Comparison of ENCODE assay signal across 10 mouse cellular contexts in the genomic region with DNA sequence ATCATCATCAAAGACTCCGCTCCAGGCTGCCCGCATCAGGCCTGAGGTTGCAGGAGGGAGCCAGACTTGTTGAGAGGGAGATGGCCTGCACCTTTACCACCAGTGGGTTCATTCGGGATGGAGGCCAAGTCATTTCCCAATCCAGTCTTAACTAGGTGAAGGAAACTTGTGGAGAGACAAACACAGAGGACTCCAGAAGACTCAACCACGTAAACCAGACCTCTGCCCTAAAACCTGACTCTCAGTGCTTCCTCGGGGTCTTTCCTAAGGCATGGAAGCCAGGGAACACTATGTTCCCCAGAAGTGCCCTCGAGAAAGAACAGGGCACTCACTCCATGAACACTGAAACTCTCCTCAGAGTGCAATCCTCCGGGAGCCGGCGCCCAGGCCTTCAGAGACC. TPM values are rescaled to one million over a fixed set of nuclear protein-coding genes. Genes with fewer than 3 reads are reported as not detected.
DNase-seq lines count a peak whose midpoint lies in the region; ATAC-seq and TF ChIP-seq lines count a peak whose summit lies in the region.
"Had no signal": no experiment of that assay in that cellular context is flagged by ENCODE, and none has a peak within 500 bp of the region (broad histone marks: within the 10 kb centered on the region; RNA-seq: fewer than 3 reads in every experiment).

No protein-coding gene starts in this region.

- no peak overlapping the region for H3K9ac ChIP-seq in intestine, embryonic 15.5 days
- H3K9ac ChIP-seq in intestine, postnatal 0 days (ENCODE audit: low read depth, low read length), result no peak overlapping the region
- peak overlapping the region; percentile 93 for H3K9ac ChIP-seq in MEL (ENCODE audit: control insufficient read depth, low read depth, low read length, poor library complexity, severe bottlenecking)
- H3K9ac ChIP-seq in forebrain, embryonic 13.5 days, result peak overlapping the region; percentile 80; the same call in 1 of the 2 replicates
- no peak overlapping the region for H3K9ac ChIP-seq in midbrain, embryonic 12.5 days (replicated peaks)

- peak overlapping the region; percentile 90 for H3K4me2 ChIP-seq in intestine, embryonic 15.5 days (replicated peaks)
- H3K4me2 ChIP-seq in intestine, postnatal 0 days (replicated peaks; ENCODE audit: low read depth), result no peak overlapping the region
- H3K4me2 ChIP-seq in forebrain, embryonic 13.5 days, result peak overlapping the region; percentile 95
- no peak overlapping the region; the same call in 1 of the 2 replicates for H3K4me2 ChIP-seq in midbrain, embryonic 12.5 days (replicated peaks)

- H3K79me2 ChIP-seq in MEL (ENCODE audit: control insufficient read depth, insufficient read depth, low read length, poor library complexity), result peaks cover 74% of the 10 kb centered on the region

- no peaks in the 10 kb centered on the region for H3K27me3 ChIP-seq in intestine, embryonic 15.5 days (replicated peaks)
- no peaks in the 10 kb centered on the region for H3K27me3 ChIP-seq in intestine, postnatal 0 days (replicated peaks; ENCODE audit: control insufficient read depth, insufficient read depth, low read length)
- H3K27me3 ChIP-seq in MEL (ENCODE audit: control insufficient read depth in 1 of 2, insufficient read depth in 2 of 2, low read length in 2 of 2), result no peaks in the 10 kb centered on the region
- H3K27me3 ChIP-seq in forebrain, embryonic 13.5 days, result peaks cover 8% of the 10 kb centered on the region; the same call in 1 of the 2 replicates
- peaks cover 22% of the 10 kb centered on the region for H3K27me3 ChIP-seq in midbrain, embryonic 12.5 days

- no peak for DNase-seq in MEL (ENCODE audit: low read depth, low spot score)
- no peak for DNase-seq in urinary bladder, postnatal 25 days (ENCODE audit: low spot score)
- DNase-seq in spleen, postnatal 10 days (ENCODE audit: low spot score in 2 of 2), result no peak
- no peak for DNase-seq in frontal cortex, adult 2 months (ENCODE audit: extremely low spot score in 1 of 2, low spot score in 1 of 2)
- DNase-seq: cerebellum, postnatal 36 days; right cerebral cortex, postnatal 14 days had no signal

- H3K4me1 ChIP-seq in intestine, embryonic 15.5 days (replicated peaks), result peaks cover 26% of the 10 kb centered on the region
- no peaks in the 10 kb centered on the region; the same call in none of the 2 replicates for H3K4me1 ChIP-seq in intestine, postnatal 0 days (replicated peaks; ENCODE audit: control insufficient read depth, insufficient read depth, low read length)
- H3K4me1 ChIP-seq in MEL (ENCODE audit: control insufficient read depth in 1 of 2, insufficient read depth in 2 of 2, low read length in 2 of 2), result peaks cover 9 to 47% of the 10 kb centered on the region in 2 experiments
- H3K4me1 ChIP-seq in forebrain, embryonic 13.5 days, result peaks cover 44% of the 10 kb centered on the region
- peaks cover 33% of the 10 kb centered on the region for H3K4me1 ChIP-seq in midbrain, embryonic 12.5 days

- H3K27ac ChIP-seq in intestine, embryonic 15.5 days, result no peak overlapping the region
- H3K27ac ChIP-seq in intestine, postnatal 0 days (ENCODE audit: low read depth, low read length), result no peak overlapping the region
- H3K27ac ChIP-seq in MEL (ENCODE audit: control insufficient read depth, low read depth, low read length), result no peak overlapping the region
- H3K27ac ChIP-seq in forebrain, embryonic 13.5 days, result no peak overlapping the region
- no peak overlapping the region for H3K27ac ChIP-seq in midbrain, embryonic 12.5 days (replicated peaks)

- no peak for TF ChIP-seq RAD21 in MEL (IDR thresholded peaks at IDR 0.05; ENCODE audit: low read depth, low read length)

- TF ChIP-seq CTCF in intestine, postnatal 0 days (IDR thresholded peaks at IDR 0.05; ENCODE audit: low read depth), result no peak
- TF ChIP-seq CTCF in MEL (IDR thresholded peaks at IDR 0.05 in 2 of 3, conservative IDR thresholded peaks at IDR 0.05 in 1 of 3; ENCODE audit: control insufficient read depth in 1 of 3, insufficient read depth in 1 of 3, low read depth in 2 of 3, low read length in 3 of 3, poor library complexity in 1 of 3, severe bottlenecking in 1 of 3), result no peak

- WGBS in intestine, embryonic 15.5 days, result 89% methylated on average over 9 of the region's 9 CpGs
- WGBS in intestine, postnatal 0 days, result 83% methylated on average over 9 of the region's 9 CpGs
- WGBS in forebrain, embryonic 13.5 days, result 86% methylated on average over 9 of the region's 9 CpGs
- WGBS in midbrain, embryonic 12.5 days, result 89% methylated on average over 9 of the region's 9 CpGs

- H3K9me3 ChIP-seq in intestine, embryonic 15.5 days, result no peaks in the 10 kb centered on the region
- H3K9me3 ChIP-seq in intestine, postnatal 0 days (ENCODE audit: control insufficient read depth), result no peaks in the 10 kb centered on the region
- no peaks in the 10 kb centered on the region for H3K9me3 ChIP-seq in MEL (replicated peaks; ENCODE audit: insufficient read depth, low read length)
- no peaks in the 10 kb centered on the region for H3K9me3 ChIP-seq in forebrain, embryonic 13.5 days (replicated peaks)
- no peaks in the 10 kb centered on the region for H3K9me3 ChIP-seq in midbrain, embryonic 12.5 days

- TF ChIP-seq EP300 in MEL (IDR thresholded peaks at IDR 0.05; ENCODE audit: low read depth in 1 of 2, low read length in 2 of 2), result no peak

- no peaks in the 10 kb centered on the region for H3K36me3 ChIP-seq in intestine, embryonic 15.5 days
- no peaks in the 10 kb centered on the region for H3K36me3 ChIP-seq in intestine, postnatal 0 days (ENCODE audit: control insufficient read depth, insufficient read depth)
- H3K36me3 ChIP-seq in MEL (ENCODE audit: control insufficient read depth in 1 of 2, insufficient read depth in 2 of 2, low read length in 2 of 2), result peaks cover 6 to 41% of the 10 kb centered on the region in 2 experiments
- H3K36me3 ChIP-seq in forebrain, embryonic 13.5 days (ENCODE audit: poor library complexity, severe bottlenecking), result no peaks in the 10 kb centered on the region
- H3K36me3 ChIP-seq in midbrain, embryonic 12.5 days, result no peaks in the 10 kb centered on the region

- no peak for ATAC-seq in intestine, embryonic 15.5 days
- no peak for ATAC-seq in intestine, postnatal 0 days
- ATAC-seq in forebrain, embryonic 13.5 days, result no peak
- ATAC-seq in midbrain, embryonic 12.5 days (ENCODE audit: low FRiP score, low read depth), result no peak

- TF ChIP-seq POLR2A in MEL (IDR thresholded peaks at IDR 0.05; ENCODE audit: control insufficient read depth in 1 of 2, insufficient read depth in 1 of 2, low read depth in 1 of 2, low read length in 2 of 2, poor library complexity in 1 of 2), result no peak

- H3K4me3 ChIP-seq in intestine, embryonic 15.5 days (replicated peaks), result no peak overlapping the region
- H3K4me3 ChIP-seq in intestine, postnatal 0 days (ENCODE audit: low read depth, low read length), result no peak overlapping the region
- peak overlapping the region; percentile 93 to 96 for H3K4me3 ChIP-seq in MEL (ENCODE audit: control insufficient read depth in 1 of 2, insufficient read depth in 1 of 2, low read depth in 2 of 2, low read length in 2 of 2)
- peak overlapping the region; percentile 79; the same call in 1 of the 2 replicates for H3K4me3 ChIP-seq in forebrain, embryonic 13.5 days
- H3K4me3 ChIP-seq in midbrain, embryonic 12.5 days, result 0 out of 2 replicates have a peak overlapping the region, but pooled peaks have one; percentile 57

TF ChIP-seq in MEL, 35 proteins besides CTCF, POLR2A, EP300 and RAD21:
- TF ChIP-seq POLR2AphosphoS5 (IDR thresholded peaks at IDR 0.05; ENCODE audit: borderline replicate concordance, low read depth, low read length) (no peak), CHD1 (IDR thresholded peaks at IDR 0.05; ENCODE audit: low read depth, low read length) (peak; percentile 56; the same call in 1 of the 2 replicates), SIN3A (IDR thresholded peaks at IDR 0.05; ENCODE audit: low read length) (0 out of 2 replicates have a peak, but pooled peaks have one; percentile 27), E2F4 (IDR thresholded peaks at IDR 0.05; ENCODE audit: borderline replicate concordance, low read depth, low read length) (no peak)

RNA-seq across cellular contexts. Expression of a gene that starts 2.5 kb away (rescaled TPM):
- polyA plus RNA-seq in intestine, embryonic 15.5 days (2015; fragmentation: Nextera tagmentation; extraction: Ambion mirVana), result 17.9 and 18.1 TPM in 2 replicates
- 4.7 and 6.1 TPM in 2 replicates for polyA plus RNA-seq in intestine, postnatal 0 days (2015; fragmentation: Nextera tagmentation; extraction: Ambion mirVana)
- total RNA-seq in MEL (2012; rRNA removed), result 108 and 164 TPM in 2 replicates
- polyA plus RNA-seq in MEL (2012; ENCODE audit: insufficient read depth in 1 of 2, insufficient read length in 2 of 2, low read depth in 1 of 2, low replicate concordance in 2 of 2, missing spikeins in 1 of 2), result 100 to 1,000 TPM in 1 of 2 experiments, 10 to 100 TPM in 1; 55.0 to 263 TPM
- 28.1 and 30.6 TPM in 2 replicates for polyA plus RNA-seq in forebrain, embryonic 13.5 days (2015; fragmentation: Nextera tagmentation; extraction: Ambion mirVana)
- polyA plus RNA-seq in midbrain, embryonic 12.5 days (2016; fragmentation: Nextera tagmentation; extraction: Ambion mirVana), result 37.6 and 37.9 TPM in 2 replicates
- 63.7 and 70.1 TPM in 2 replicates for polyA plus RNA-seq in frontal cortex, adult 2 months (2012; rRNA removed)

RNA-seq across cellular contexts. Expression of a gene that starts 39.7 kb away (rescaled TPM):
- 0.21 and 0.33 TPM in 2 replicates for polyA plus RNA-seq in intestine, embryonic 15.5 days (2015; fragmentation: Nextera tagmentation; extraction: Ambion mirVana)
- 10.1 and 11.1 TPM in 2 replicates for polyA plus RNA-seq in intestine, postnatal 0 days (2015; fragmentation: Nextera tagmentation; extraction: Ambion mirVana)
- total RNA-seq in MEL (2012; rRNA removed), result not detected in 2 replicates
- under 1 TPM in 1 of 2 experiments, not detected in 1; 0.08 TPM for polyA plus RNA-seq in MEL (2012; ENCODE audit: insufficient read depth in 1 of 2, insufficient read length in 2 of 2, low read depth in 1 of 2, low replicate concordance in 2 of 2, missing spikeins in 1 of 2)
- 0.25 TPM in 1 of 2 replicates, not detected in the other for polyA plus RNA-seq in forebrain, embryonic 13.5 days (2015; fragmentation: Nextera tagmentation; extraction: Ambion mirVana)
- polyA plus RNA-seq in midbrain, embryonic 12.5 days (2016; fragmentation: Nextera tagmentation; extraction: Ambion mirVana), result 0.23 TPM in 1 of 2 replicates, not detected in the other
- 0.34 and 0.40 TPM in 2 replicates for polyA plus RNA-seq in frontal cortex, adult 2 months (2012; rRNA removed)

RNA-seq across cellular contexts. Expression of a gene that starts 44.6 kb away (rescaled TPM):
- 32.4 and 34.1 TPM in 2 replicates for polyA plus RNA-seq in intestine, embryonic 15.5 days (2015; fragmentation: Nextera tagmentation; extraction: Ambion mirVana)
- polyA plus RNA-seq in intestine, postnatal 0 days (2015; fragmentation: Nextera tagmentation; extraction: Ambion mirVana), result 9.4 and 9.5 TPM in 2 replicates
- total RNA-seq in MEL (2012; rRNA removed), result 19.2 and 20.8 TPM in 2 replicates
- polyA plus RNA-seq in MEL (2012; ENCODE audit: insufficient read depth in 1 of 2, insufficient read length in 2 of 2, low read depth in 1 of 2, low replicate concordance in 2 of 2, missing spikeins in 1 of 2), result 10 to 100 TPM in 1 of 2 experiments, not detected in 1; 28.4 TPM
- 57.5 and 60.9 TPM in 2 replicates for polyA plus RNA-seq in forebrain, embryonic 13.5 days (2015; fragmentation: Nextera tagmentation; extraction: Ambion mirVana)
- 58.8 and 66.6 TPM in 2 replicates for polyA plus RNA-seq in midbrain, embryonic 12.5 days (2016; fragmentation: Nextera tagmentation; extraction: Ambion mirVana)
- polyA plus RNA-seq in frontal cortex, adult 2 months (2012; rRNA removed), result 69.6 and 81.2 TPM in 2 replicates

Comparison
In these comparisons a context has a peak if more than half of its experiments do, and no peak if none do; other contexts are left out.
1. H3K4me2 ChIP-seq: peak in intestine, embryonic 15.5 days (single experiment) and forebrain, embryonic 13.5 days (single experiment); none in intestine, postnatal 0 days (single experiment) and midbrain, embryonic 12.5 days (single experiment).
2. H3K4me3 ChIP-seq: peak in MEL (2 of 2), forebrain, embryonic 13.5 days (single experiment) and midbrain, embryonic 12.5 days (single experiment); none in intestine, embryonic 15.5 days (single experiment) and intestine, postnatal 0 days (single experiment).
3. H3K9ac ChIP-seq: peak in MEL (single experiment) and forebrain, embryonic 13.5 days (single experiment); none in intestine, embryonic 15.5 days (single experiment), intestine, postnatal 0 days (single experiment) and midbrain, embryonic 12.5 days (single experiment).